Mouse (Mus musculus) heart, adult 2 months (tissue): ENCODE results near the gene Sh2b3. TPM values are rescaled to one million over a fixed set of nuclear protein-coding genes. Genes with fewer than 3 reads are reported as not detected.

Source experiments
- DNase-seq, 2 experiments: peaks; one replicate each; pipeline ENCODE4 v3.0.0; 2021
- H3K27ac ChIP-seq: fragments of 200-600 bp; 2 replicates; pipeline ENCODE4 v1.8.1; 2022
- H3K27me3 ChIP-seq: fragments of 200-500 bp; 2 replicates; pipeline ENCODE4 v1.6.1; 2012; ENCODE audit warnings: mild to moderate bottlenecking, low read length, inconsistent platforms, mixed read lengths; ENCODE audit not compliant: control insufficient read depth, insufficient read depth
- H3K36me3 ChIP-seq: fragments of 200-500 bp; 2 replicates; pipeline ENCODE4 v1.6.1; 2012; ENCODE audit warnings: low read length, inconsistent platforms; ENCODE audit not compliant: control insufficient read depth, insufficient read depth
- H3K4me1 ChIP-seq: fragments of 200-500 bp; 2 replicates; pipeline ENCODE4 v1.6.1; 2011; ENCODE audit warnings: low read length; ENCODE audit not compliant: control insufficient read depth, insufficient read depth
- H3K4me3 ChIP-seq: fragments of 200-600 bp; 2 replicates; pipeline ENCODE4 v1.8.1; 2022
- H3K79me2 ChIP-seq: fragments of 200-500 bp; replicated peaks from 2 replicates; pipeline ENCODE4 v1.6.1; 2012; ENCODE audit warnings: mild to moderate bottlenecking, inconsistent platforms, low read length, moderate library complexity, mixed read lengths; ENCODE audit not compliant: control insufficient read depth, insufficient read depth
- H3K9ac ChIP-seq: fragments of 200-500 bp; 2 replicates; pipeline ENCODE4 v1.6.1; 2012; ENCODE audit warnings: low read depth, mild to moderate bottlenecking, control low read depth, inconsistent platforms, low read length, mixed read lengths
- CTCF ChIP-seq: fragments of 200-600 bp; IDR thresholded peaks from 2 replicates; pipeline ENCODE4 v1.8.1; 2022; ENCODE audit warnings: antibody characterized with exemption, mild to moderate bottlenecking, moderate library complexity
- EP300 ChIP-seq: fragments of 200-500 bp; IDR thresholded peaks from 2 replicates; pipeline ENCODE4 v1.6.1; 2011; ENCODE audit warnings: low read depth, low read length, control low read depth; ENCODE audit not compliant: insufficient read depth
- POLR2A ChIP-seq: fragments of 200-500 bp; IDR thresholded peaks from 2 replicates; pipeline ENCODE4 v1.6.1; 2011; ENCODE audit warnings: mild to moderate bottlenecking, low read depth, low read length, control low read depth; ENCODE audit not compliant: insufficient read depth
- WGBS: fragments of 180-500 bp; shearing (Covaris S2); methylation state at CpG from one replicate; pipeline ENCODE4 v1.1.7; 2018; 5-methylcytosine and 5-hydroxymethylcytosine counted together
- intact Hi-C: fragments of 180-260 bp; cut with DNase I; formaldehyde crosslinking; loops from one replicate; pipeline ENCODE4 v1.15.1; 2025
- long read RNA-seq: library from polyadenylated mRNA; stranded (forward); transcript quantifications from one replicate; pipeline ENCODE4 v2.0.0, GENCODE M21; 2021
- polyA plus RNA-seq: library from polyadenylated mRNA; depleted of rRNA; stranded (reverse); fragments of >200 nt; gene quantifications from 2 replicates; pipeline ENCODE4 v1.2.3, GENCODE M21; 2012; rRNA removed
- total RNA-seq, 2 experiments: library from RNA; stranded (reverse); gene quantifications; 2 replicates each; pipeline ENCODE4 v1.2.3; 2021

Gene Sh2b3
- total RNA-seq (10 to 100 TPM; 21.6 to 22.5 TPM), polyA plus RNA-seq (19.3 and 20.1 TPM in 2 replicates)
- long read RNA-seq, full-length matches to known transcripts = 8 of 26 reads
- long read RNA-seq, partial matches to known transcripts = 2 of 26 reads
- long read RNA-seq, other reads (novel, unspliced or antisense) = 16 of 26 reads

GRCm38 (mm10) chr5:121837441-121838340 is at the start of gene Sh2b3:
Gene Sh2b3 (minus strand): TSS chr5:121837646.
- Histone ChIP-seq H3K4me3 (peak within 1 kb of the TSS; percentile 74), H3K9ac (peak within 1 kb of the TSS; percentile 91), H3K79me2 (peaks cover 4% of the 10 kb centered on the region), H3K27ac (peak within 1 kb of the TSS; percentile 98), H3K36me3 (no peaks in the 10 kb centered on the region), H3K27me3 (no peaks in the 10 kb centered on the region), H3K4me1 (peaks cover 18% of the 10 kb centered on the region)
- DNase-seq = peak in 1 of 2 experiments; percentile 45
- intact Hi-C loops = loop anchor here (5.0 kb wide), 1 partner anchor 125 kb away; the partner anchor contains the start of gene Atxn2
- peak; percentile 36; the same call in 1 of the 2 replicates for TF ChIP-seq POLR2A
- TF ChIP-seq CTCF = peak; percentile 4; the same call in 1 of the 2 replicates
- TF ChIP-seq EP300 = 0 out of 2 replicates have a peak, but pooled peaks have one; percentile 16
- WGBS = 2% methylated on average over 35 of the region's 35 CpGs

DNA sequence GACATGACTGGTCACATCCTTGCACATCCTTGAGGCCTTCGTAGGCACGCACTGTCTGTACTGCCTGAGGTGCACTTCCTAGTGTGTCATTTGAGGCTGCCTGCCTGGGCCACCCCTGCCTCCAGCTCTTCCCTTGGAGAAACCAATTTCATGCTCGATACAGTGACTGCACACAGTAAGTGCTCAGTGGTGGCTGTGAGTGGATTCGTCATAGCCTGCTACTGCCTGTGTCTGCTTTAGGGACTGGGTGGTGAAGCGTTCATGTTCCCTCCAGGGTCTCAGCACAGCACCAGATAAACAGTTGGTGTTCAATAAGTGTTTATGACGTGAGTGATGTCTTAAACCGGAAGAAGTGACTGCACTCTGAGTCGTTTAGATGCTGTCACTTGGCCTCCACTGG is 45.9 kb upstream of the Sh2b3 start:
- Histone ChIP-seq H3K36me3 (no peaks in the 10 kb centered on the region), H3K9ac (no peak overlapping the region), H3K4me1 (no peaks in the 10 kb centered on the region), H3K79me2 (no peaks in the 10 kb centered on the region), H3K27me3 (no peaks in the 10 kb centered on the region), H3K27ac (no peak overlapping the region), H3K4me3 (no peak overlapping the region)
- no peak for DNase-seq
- TF ChIP-seq POLR2A = no peak
- no peak for TF ChIP-seq CTCF
- TF ChIP-seq EP300 = no peak
- intact Hi-C loops = no loop called here
- 89% methylated on average over 8 of the region's 8 CpGs for WGBS

DNA sequence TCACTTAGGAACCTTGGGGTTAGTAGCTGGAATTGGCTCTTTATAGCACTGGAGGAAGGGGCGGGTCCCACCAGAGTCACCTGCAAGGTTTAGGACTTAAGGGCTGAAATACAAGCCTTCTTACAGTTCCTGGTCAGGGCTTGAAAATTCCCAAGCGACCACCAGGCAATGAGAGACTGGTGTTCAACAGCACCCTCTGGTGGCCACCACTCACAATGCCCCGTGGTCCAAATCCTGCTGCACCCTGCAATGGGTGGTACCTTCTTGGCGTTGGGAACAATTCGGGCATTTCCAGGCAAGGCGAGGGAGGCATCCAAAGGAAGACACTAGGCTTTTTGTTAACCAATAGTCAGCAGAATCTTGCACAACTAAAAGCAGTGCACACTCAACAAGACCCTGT is 41.8 kb upstream of the Sh2b3 start:
- WGBS = 52% methylated on average over 6 of the region's 6 CpGs
- DNase-seq = peak; percentile 45 to 61
- TF ChIP-seq POLR2A = no peak
- TF ChIP-seq CTCF = peak; percentile 86

DNA sequence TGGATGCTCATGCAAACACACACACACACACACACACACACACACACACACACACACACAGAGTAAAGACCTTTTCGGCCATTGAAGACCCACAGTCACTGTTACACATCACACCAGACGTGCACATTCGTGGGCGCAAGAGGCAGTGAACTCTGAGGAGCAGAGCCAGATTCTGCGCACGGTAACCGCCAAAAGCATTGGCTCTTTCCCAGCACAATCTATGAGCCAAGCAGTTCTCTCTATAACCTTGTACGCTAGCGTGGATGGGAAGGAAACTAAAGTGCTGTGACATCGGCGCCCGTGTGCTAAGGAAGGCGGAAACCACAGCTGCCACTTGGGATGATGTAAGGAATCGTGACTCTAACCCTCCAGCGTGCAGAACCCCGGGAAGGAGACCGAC is 41.3 kb upstream of the Sh2b3 start:
- intact Hi-C loops = no loop called here
- Histone ChIP-seq H3K27ac (no peak overlapping the region), H3K27me3 (no peaks in the 10 kb centered on the region), H3K4me3 (no peak overlapping the region), H3K4me1 (no peaks in the 10 kb centered on the region), H3K79me2 (no peaks in the 10 kb centered on the region), H3K36me3 (no peaks in the 10 kb centered on the region), H3K9ac (no peak overlapping the region)
- WGBS = 47% methylated on average over 17 of the region's 17 CpGs
- TF ChIP-seq EP300 = no peak
- no peak for TF ChIP-seq POLR2A
- no peak for TF ChIP-seq CTCF
- no peak for DNase-seq

More for the DNA sequence above, 41.8 kb upstream of the Sh2b3 start:
- Histone ChIP-seq H3K27me3 (no peaks in the 10 kb centered on the region), H3K36me3 (no peaks in the 10 kb centered on the region), H3K27ac (no peak overlapping the region), H3K4me1 (no peaks in the 10 kb centered on the region), H3K9ac (no peak overlapping the region), H3K79me2 (no peaks in the 10 kb centered on the region), H3K4me3 (no peak overlapping the region)
- intact Hi-C loops = no loop called here

DNA sequence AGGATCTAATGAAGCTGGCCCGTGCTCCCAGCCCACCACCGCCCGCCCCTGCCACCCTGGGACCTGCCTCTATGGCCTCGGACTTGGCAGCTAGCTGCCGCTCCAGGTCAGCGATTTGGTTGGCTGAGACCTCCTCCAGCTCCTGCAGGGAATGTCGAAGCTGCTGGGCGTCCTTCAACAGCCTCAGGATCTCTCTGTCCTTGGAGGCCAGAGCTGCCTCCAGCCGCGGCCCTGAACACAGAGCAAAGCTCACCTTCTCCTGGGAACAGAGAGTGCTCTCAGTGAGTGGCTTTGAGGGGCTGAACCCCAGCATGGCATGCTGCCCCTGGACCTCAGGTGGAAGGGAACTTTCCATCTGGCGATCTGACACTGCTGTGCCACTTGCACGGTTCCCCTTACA is 39.5 kb upstream of the Sh2b3 start:
- intact Hi-C loops = no loop called here
- no peak for DNase-seq
- H3K27me3 ChIP-seq = no peaks in the 10 kb centered on the region
- no peaks in the 10 kb centered on the region for H3K4me1 ChIP-seq
- no peaks in the 10 kb centered on the region for H3K36me3 ChIP-seq
- H3K4me3 ChIP-seq = no peak overlapping the region
- no peak overlapping the region for H3K27ac ChIP-seq
- no peaks in the 10 kb centered on the region for H3K79me2 ChIP-seq
- WGBS = 88% methylated on average over 12 of the region's 12 CpGs
- no peak overlapping the region for H3K9ac ChIP-seq
- no peak for TF ChIP-seq EP300
- TF ChIP-seq POLR2A = no peak
- TF ChIP-seq CTCF = no peak

- Histone ChIP-seq H3K79me2 (no peaks in the 10 kb centered on the region), H3K27ac (no peak overlapping the region), H3K27me3 (no peaks in the 10 kb centered on the region), H3K9ac (no peak overlapping the region), H3K36me3 (no peaks in the 10 kb centered on the region), H3K4me1 (peaks cover 2% of the 10 kb centered on the region; the same call in 1 of the 2 replicates), H3K4me3 (no peak overlapping the region)
- TF ChIP-seq EP300 (no peak), CTCF (no peak), POLR2A (no peak)
- WGBS = 89% methylated on average over 12 of the region's 12 CpGs
- intact Hi-C loops = no loop called here
- DNase-seq = no peak
These were observed 37.6 kb upstream of the Sh2b3 start for GRCm38 (mm10) chr5:121875041-121875440.
